Mouse (Mus musculus): ENCODE data around the gene Pdp2.
"Not testable (repeated sequence)": the region's sequence is repeated elsewhere in the genome, so short reads cannot be mapped to it uniquely, and the experiment has no call there.

Gene Pdp2

GRCm38 (mm10) chr8:104591133-104591834 lies at the start of gene Pdp2:
Gene Pdp2 (plus strand): TSS chr8:104591451.
- DNase-seq (ENCODE audit: low spot score), result peak; percentile 89

DNA sequence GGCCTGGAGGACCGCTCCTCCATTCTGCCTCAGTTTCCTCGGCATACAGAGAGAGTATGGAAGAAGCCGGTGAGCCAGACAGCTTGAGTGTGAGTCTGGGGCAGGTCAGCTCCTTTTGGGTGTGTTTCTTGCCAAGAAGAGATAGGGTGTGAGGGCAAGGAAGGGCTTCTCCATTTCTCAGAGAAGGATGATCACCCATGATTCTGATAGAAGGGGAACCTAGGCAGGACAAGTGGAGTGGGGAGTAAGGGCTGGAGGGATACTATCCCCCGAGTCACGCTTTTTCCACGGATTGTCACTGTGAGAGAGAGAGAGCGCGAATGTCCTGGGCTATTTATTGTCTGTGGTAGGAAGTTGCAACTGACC lies 49.8 kb upstream of the Pdp2 start:
- no peak for DNase-seq (ENCODE audit: low spot score)

DNA sequence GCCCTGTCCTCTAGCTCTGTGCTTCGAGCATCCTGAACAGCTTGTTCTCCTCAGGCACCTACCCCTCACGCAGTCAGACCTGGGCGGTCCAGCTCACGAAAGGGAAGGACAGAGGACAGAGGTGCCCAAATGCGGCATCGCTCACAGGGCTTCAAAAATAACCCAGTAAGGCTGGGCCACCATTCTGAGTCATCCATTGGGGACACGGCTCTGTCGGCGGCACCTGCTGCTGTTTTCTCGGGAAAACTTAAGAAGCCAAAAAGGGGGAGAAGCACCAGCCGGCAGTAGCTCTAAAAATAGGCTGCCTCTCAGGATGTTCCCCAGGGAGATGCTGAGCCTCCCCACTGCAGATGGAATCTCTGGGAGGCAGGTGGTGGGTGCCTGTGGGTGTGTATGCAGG lies 49.1 kb upstream of the Pdp2 start:
- DNase-seq (ENCODE audit: low spot score), result no peak

- DNase-seq (ENCODE audit: low spot score), result no peak
Observed at GRCm38 (mm10) chr8:104543440-104544045, 47.7 kb upstream of the Pdp2 start.

DNA sequence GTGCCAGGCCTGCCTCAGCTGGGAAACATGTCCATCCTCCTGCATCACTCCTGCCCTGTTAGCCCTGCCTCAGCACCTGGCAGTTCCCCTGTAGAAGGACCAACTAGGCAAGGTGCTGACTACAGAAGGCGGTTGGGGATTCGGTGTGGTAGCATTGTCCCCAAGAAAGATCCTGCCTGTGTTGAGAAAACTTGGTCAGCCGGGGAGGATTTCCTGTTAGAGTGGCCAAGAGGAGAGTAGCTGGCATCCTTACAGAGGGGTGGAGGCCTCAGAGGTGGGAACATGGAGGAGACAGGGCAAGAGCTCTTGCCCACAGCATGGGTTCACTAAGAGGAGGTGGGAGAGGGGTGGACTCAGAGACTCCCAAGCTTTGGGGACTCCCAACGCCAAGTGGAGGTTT lies 36.1 kb upstream of the Pdp2 start:
- no peak for DNase-seq (ENCODE audit: low spot score)

DNA sequence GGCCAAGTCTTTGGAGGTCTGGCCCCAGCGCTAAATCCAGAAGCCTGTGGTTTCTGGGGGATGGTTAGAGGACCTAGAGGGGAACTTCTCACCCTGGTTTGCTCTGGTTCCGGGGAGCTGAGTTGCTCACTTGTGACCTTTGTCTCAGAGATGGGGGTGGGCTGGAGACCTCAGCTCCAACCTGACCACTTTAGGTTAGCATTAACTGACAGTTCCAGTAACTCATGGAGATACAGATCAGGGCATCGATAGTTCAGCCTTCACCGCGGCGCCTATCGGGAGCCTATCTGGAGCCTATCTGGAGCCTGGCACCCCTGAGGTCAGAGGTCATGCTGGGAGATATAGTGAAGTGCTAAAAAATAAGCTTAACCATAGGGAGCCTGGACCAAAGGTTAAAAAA lies 34.0 kb upstream of the Pdp2 start:
- no peak for DNase-seq (ENCODE audit: low spot score)

DNA sequence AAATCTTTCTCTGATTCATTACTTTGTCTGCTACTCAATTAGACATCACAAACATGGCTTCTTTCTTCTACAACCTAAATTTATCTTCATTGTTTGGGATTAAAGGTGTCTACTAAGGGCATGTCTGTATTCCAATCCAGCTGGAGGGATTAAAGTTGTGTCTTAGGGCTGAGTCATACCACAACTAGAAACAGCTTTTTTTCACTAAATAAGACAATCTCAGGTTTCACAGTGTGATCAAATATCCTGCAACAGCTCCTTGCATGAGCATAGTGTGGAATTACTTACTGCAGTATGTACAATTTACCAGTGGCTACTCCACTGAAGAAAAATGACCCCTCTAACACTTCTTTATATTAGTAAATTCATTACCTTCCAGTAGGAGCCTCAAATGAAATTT lies 30.5 kb upstream of the Pdp2 start:
- no peak for DNase-seq (ENCODE audit: low spot score)

- peak; percentile 64 for DNase-seq (ENCODE audit: low spot score)
Observed at GRCm38 (mm10) chr8:104564633-104565456, 26.4 kb upstream of the Pdp2 start.

- no peak for DNase-seq (ENCODE audit: low spot score)
Observed at GRCm38 (mm10) chr8:104565457-104565798, 25.8 kb upstream of the Pdp2 start.

GRCm38 (mm10) chr8:104569559-104569958 lies 21.7 kb upstream of the Pdp2 start:
- no peak for DNase-seq (ENCODE audit: low spot score)

DNA sequence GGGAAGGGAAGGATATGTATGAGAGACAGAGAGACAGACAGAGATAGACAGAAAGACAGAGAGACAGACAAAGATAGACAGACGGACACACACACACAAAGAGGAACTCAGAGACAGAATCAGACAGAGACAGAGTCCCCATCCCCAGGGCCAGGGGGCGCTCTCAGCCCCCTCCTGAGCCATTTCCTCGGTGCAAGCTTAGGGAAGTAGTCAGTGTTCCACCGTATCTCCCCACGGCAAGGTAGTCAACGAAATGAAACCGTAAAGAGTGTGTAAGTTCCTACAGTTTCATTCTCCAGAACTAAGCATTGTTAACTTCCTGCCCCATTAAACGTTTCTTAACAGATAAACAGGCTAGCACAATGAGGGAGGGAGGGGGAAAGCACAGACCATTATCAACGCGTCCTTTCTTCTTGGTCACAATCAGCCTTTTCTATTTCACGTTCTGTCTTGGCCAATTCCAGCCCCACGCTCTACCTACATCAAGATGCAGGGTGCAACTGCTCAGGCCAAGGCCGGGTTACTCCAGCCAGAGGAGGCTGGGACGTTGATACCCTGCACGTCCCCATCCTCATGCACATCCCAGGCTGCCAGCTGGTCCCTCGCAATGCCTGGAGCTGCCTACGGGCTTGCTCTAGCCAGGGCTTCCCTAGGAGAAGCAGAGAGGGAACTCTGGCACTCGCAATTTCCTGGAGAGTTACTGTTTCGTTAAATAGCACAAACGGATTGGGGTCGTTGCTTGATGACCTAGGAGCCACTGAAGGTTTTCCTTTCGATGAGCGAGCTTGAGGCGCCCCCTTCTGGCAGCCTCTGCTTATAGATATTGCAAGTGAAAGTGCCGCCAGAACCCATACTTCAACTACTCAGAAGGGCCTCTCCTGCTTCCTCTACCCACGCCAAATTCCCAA lies 20.6 kb upstream of the Pdp2 start:
- peak; percentile 45 for DNase-seq (ENCODE audit: low spot score)

DNA sequence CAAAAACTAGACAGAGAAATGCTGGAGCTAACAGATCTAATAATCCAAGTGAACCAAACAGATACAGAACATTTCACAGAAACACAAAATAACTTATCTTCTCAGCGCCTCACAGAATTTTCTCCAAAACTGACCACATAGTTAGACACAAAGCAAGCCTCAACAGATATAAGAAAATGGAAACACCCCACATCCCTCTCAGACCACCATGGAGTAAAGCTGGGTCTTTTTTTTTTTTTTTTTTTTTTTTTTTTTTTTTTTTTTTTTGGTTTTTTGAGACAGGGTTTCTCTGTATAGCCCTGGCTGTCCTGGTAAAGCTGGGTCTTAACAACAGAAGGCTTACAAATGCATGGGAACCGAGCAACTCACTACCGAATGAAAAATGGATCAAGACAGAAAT lies 14.4 kb upstream of the Pdp2 start:
- no peak for DNase-seq (ENCODE audit: low spot score)

- not testable (repeated sequence) for DNase-seq (ENCODE audit: low spot score)
Observed at GRCm38 (mm10) chr8:104577606-104578005, 13.6 kb upstream of the Pdp2 start.

- DNase-seq (ENCODE audit: low spot score), result no peak
Observed at GRCm38 (mm10) chr8:104584522-104584921, 6.7 kb upstream of the Pdp2 start.

DNA sequence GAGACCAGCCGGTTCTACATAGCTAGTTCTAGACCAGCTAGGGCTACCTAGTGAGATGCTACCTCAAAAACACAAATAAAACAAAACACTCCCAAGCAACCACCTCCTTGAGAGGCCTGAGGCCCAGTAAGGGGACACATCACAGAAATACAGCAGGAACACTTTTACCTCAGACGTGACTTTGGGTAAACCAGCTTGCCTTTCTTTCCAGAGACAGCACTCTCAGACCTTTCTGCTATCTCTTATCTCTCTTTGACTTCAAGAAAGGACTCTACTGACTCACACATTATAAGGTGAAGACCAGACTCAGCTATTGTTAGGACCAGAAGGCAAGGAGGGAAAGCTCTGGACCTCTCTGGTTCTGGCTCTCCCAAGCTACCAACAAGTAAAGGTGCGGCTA lies 967 bp upstream of the Pdp2 start:
- no peak for DNase-seq (ENCODE audit: low spot score)

DNA sequence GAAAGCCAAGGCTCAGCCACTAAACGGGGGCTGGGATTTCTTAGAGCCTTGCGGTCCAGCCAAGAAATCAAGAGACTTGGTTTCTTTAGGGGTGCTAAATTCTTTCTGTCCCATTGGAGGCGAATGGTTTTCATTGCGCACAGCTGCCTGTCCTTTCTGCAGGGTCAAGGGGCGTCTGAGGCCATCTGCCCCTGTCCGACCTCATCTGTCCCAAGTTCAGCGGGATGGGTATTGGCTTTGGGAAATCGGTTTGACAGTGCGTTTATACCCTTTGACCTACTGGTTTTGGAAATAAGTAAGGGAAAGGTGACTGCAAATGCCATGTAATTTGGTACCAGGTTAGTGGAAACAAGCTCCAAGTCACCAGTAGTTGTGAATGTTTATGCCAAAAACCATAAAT lies 605 bp downstream of the Pdp2 start:
- DNase-seq (ENCODE audit: low spot score), result no peak

DNA sequence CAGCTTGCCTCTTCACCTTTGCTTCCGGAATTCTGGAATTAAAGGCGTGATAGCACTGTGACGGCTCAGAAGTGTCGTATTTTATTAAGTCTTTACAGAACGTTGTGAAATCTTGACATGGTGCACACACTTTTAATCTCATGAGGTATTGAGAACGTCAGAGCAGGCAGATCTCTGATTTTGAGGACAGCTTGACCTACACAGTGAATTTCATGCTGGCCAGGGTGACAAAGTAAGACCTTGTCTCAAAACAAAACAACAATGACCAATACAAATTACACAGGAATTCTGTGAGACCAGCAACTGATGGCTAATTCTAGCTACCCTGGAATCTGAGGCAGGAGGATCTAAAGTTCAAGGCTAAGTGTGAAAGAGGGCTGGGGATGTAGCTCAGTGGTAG lies 1.3 kb downstream of the Pdp2 start:
- DNase-seq (ENCODE audit: low spot score), result no peak

DNA sequence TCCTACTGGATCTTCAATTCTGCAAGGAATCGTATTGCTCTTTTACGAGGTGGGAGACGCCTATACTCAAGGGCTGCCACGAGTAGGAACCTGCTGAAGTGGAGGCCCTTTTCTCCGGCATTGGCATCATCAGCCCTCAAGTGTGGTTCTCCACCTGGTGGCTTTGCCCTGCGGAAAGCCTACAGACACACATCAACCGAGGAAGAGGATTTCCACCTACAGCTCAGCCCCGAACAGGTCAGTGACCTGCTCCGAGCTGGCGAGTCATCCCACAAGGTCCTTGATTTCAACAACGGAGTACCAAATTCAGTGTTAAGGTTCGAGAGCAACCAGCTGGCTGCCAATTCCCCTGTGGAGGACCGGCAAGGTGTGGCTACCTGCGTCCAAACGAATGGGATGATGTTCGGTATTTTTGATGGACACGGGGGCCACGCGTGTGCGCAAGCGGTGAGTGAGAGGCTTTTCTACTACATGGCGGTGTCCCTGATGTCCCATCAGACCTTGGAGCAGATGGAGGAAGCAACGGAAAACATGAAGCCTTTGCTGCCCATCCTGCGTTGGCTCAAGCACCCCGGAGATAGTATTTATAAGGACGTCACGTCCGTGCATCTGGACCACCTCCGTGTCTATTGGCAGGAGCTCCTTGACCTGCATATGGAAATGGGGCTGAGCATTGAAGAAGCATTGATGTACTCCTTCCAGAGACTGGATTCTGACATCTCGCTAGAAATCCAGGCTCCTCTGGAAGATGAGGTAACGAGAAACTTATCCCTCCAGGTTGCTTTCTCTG lies 2.5 kb downstream of the Pdp2 start:
- no peak for DNase-seq (ENCODE audit: low spot score)

DNA sequence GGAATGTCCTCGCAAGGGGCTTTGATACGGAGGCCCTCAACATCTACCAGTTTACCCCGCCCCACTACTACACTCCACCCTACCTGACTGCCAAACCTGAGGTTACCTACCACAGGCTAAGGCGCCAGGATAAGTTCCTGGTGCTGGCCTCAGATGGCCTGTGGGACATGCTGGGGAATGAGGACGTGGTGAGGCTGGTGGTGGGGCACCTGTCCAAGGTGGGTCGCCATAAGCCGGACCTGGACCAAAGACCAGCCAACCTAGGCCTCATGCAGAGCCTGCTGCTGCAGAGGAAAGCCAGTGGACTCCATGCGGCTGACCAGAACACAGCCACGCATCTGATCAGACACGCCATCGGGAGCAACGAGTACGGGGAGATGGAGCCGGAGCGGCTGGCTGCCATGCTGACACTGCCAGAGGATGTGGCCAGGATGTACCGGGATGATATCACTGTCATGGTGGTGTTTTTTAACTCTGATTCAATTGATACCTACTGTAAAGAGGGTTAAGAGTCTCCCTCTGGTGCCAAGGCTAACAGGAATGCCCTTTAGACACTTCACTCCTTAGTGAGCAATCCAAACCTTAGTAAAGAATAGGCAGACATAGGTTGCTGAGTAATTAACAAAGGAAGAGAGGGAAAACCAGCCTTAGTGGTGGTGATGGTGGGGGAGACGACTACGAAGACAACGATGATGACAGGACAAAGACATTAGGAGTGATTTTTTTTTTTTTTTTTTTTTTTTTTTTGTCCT lies 3.5 kb downstream of the Pdp2 start:
- no peak for DNase-seq (ENCODE audit: low spot score)

GRCm38 (mm10) chr8:104595773-104596536 lies 4.7 kb downstream of the Pdp2 start:
- no peak for DNase-seq (ENCODE audit: low spot score)
